Mouse (Mus musculus) heart, embryonic 12.5 days (tissue): ENCODE measurements around the gene Ccdc71l. TPM values are rescaled to one million over a fixed set of nuclear protein-coding genes. Genes with fewer than 3 reads are reported as not detected.

Experiments used
- ATAC-seq: fragments of 200-750 bp; cut with Nextera tagmentation; 2 replicates; pipeline ENCODE4 v1.8.0; 2017; ENCODE audit warnings: moderate TSS enrichment, moderate library complexity; ENCODE audit not compliant: insufficient number of reproducible peaks, low FRiP score
- H3K27ac ChIP-seq: fragments of 300-500 bp; sonication (generic); 2 replicates; pipeline ENCODE4 v1.5.1; 2016; ENCODE audit warnings: mild to moderate bottlenecking, moderate library complexity; ENCODE audit not compliant: poor library complexity, severe bottlenecking
- H3K27me3 ChIP-seq: fragments of 300-500 bp; sonication (generic); replicated peaks from 2 replicates; pipeline ENCODE4 v1.6.1; 2016; ENCODE audit warnings: mild to moderate bottlenecking, moderate library complexity
- H3K36me3 ChIP-seq: fragments of 300-500 bp; sonication (generic); 2 replicates; pipeline ENCODE4 v1.6.1; 2016; ENCODE audit warnings: mild to moderate bottlenecking, moderate library complexity
- H3K4me1 ChIP-seq: fragments of 300-500 bp; sonication (generic); replicated peaks from 2 replicates; pipeline ENCODE4 v1.6.1; 2016; ENCODE audit warnings: mild to moderate bottlenecking
- H3K4me2 ChIP-seq: fragments of 300-500 bp; sonication (generic); 2 replicates; pipeline ENCODE4 v1.6.1; 2016; ENCODE audit warnings: mild to moderate bottlenecking, moderate library complexity
- H3K4me3 ChIP-seq: fragments of 300-500 bp; sonication (generic); 2 replicates; pipeline ENCODE4 v1.5.1; 2016; ENCODE audit warnings: mild to moderate bottlenecking
- H3K9ac ChIP-seq: fragments of 300-500 bp; sonication (generic); 2 replicates; pipeline ENCODE4 v1.6.1; 2016; ENCODE audit warnings: mild to moderate bottlenecking, moderate library complexity
- H3K9me3 ChIP-seq: fragments of 300-500 bp; sonication (generic); replicated peaks from 2 replicates; pipeline ENCODE4 v1.6.1; 2016; ENCODE audit warnings: mild to moderate bottlenecking, moderate library complexity
- WGBS: fragments of 180-500 bp; shearing (Covaris S2); methylation state at CpG from one replicate; pipeline ENCODE4 v1.1.7; 2016; 5-methylcytosine and 5-hydroxymethylcytosine counted together
- polyA plus RNA-seq: library from polyadenylated mRNA; unstranded; fragments of >200 nt; fragmentation: Nextera tagmentation; extraction: Ambion mirVana; gene quantifications from 2 replicates; pipeline ENCODE4 v1.2.1, GENCODE M21; 2016

The Ccdc71l gene
- 5.3 and 5.4 TPM in 2 replicates for polyA plus RNA-seq

DNA sequence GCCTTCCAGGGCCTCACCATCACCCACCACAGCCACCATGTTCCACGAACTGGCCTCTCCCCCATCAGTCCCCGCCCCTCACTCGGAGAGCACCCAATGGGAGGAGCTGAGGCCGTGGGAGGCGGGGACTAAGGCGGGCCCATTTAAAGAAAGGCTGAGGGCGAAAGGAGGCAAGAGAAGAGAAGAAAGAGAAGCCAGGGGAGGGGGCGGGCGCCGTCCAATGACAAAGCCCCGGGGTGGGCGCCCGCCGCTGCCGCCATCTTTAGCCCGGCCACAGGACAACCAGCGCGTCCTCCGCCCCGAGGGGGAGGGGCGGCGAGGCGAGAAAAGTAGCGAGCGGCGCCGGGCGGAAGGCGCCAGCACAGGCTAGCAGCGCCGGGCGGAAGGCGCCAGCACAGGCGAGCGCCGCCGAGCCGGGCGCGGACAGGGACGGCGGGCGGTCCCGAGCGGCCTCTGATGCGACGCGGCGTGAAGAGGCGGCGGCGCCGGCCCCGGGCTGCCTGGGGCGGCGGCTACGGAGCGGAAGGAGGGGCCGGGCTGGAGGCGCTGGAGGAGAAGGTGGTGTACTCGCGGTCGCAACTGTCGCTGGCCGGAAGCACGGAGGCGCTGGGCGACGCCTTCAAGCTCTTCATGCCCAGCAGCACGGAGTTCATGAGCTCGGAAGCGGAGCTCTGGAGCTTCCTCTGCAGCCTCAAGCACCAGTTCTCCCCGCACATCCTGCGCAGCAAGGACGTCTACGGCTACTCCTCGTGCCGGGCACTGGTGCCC is at the start of gene Ccdc71l:
Gene Ccdc71l (plus strand): TSS at position 177 of the 768 bp plus-strand sequence.
- H3K9me3 ChIP-seq = no peaks in the 10 kb centered on the region
- H3K36me3 ChIP-seq = no peaks in the 10 kb centered on the region
- H3K4me3 ChIP-seq = peak within 1 kb of the TSS; percentile 81
- no peaks in the 10 kb centered on the region for H3K27me3 ChIP-seq
- H3K9ac ChIP-seq = peak within 1 kb of the TSS; percentile 88
- peaks cover 14% of the 10 kb centered on the region for H3K4me1 ChIP-seq
- H3K4me2 ChIP-seq = peak within 1 kb of the TSS; percentile 86
- ATAC-seq = peak; percentile 88
- H3K27ac ChIP-seq = peak within 1 kb of the TSS; percentile 93
- 0% methylated on average over 67 of the region's 78 CpGs for WGBS

DNA sequence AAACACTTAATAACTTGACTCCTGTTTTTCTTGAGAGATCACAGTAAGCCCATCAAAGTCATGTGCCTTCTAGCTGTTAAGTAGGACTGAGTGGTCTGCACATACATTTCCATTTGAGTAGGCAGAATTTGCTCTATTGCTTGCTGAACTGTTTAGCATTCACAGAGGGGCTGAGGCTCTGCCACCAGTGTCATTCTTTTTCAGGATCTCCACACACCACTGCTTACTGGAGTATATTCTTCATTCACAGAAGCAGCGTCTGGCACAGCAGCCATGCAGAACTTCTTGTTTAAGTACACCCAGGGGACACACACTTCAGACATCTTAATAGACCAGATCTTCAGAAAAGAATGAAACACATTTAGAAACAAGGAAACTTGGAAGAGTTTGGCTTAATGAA is 39.4 kb upstream of the Ccdc71l start:
- 59% methylated on average over 1 of the region's 1 CpGs for WGBS
- H3K27me3 ChIP-seq = no peaks in the 10 kb centered on the region
- no peak overlapping the region for H3K4me2 ChIP-seq
- no peaks in the 10 kb centered on the region for H3K9me3 ChIP-seq
- no peaks in the 10 kb centered on the region for H3K36me3 ChIP-seq
- H3K4me1 ChIP-seq = no peaks in the 10 kb centered on the region
- H3K27ac ChIP-seq = no peak overlapping the region
- H3K9ac ChIP-seq = no peak overlapping the region
- ATAC-seq = no peak
- no peak overlapping the region for H3K4me3 ChIP-seq

DNA sequence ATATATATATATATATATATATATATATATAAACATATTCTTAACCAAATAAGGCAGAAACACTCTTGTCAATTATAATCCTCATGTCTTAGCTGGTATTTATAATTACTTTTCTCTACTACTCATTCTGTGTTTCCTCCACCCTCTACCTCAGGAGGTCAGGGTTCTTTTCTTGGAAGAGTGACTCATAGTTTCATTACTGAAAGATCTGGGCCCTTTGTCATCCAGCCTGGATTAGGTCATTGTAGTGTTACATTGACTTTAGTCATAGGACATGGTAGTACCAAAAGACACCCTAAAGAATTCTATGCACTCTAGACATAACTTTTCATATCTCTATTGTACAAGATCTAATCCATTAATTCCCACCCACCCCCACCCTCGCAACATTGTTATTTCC is 35.0 kb upstream of the Ccdc71l start:
- WGBS = 75% methylated on average over 1 of the region's 1 CpGs
- H3K27me3 ChIP-seq = no peaks in the 10 kb centered on the region
- no peaks in the 10 kb centered on the region for H3K36me3 ChIP-seq

DNA sequence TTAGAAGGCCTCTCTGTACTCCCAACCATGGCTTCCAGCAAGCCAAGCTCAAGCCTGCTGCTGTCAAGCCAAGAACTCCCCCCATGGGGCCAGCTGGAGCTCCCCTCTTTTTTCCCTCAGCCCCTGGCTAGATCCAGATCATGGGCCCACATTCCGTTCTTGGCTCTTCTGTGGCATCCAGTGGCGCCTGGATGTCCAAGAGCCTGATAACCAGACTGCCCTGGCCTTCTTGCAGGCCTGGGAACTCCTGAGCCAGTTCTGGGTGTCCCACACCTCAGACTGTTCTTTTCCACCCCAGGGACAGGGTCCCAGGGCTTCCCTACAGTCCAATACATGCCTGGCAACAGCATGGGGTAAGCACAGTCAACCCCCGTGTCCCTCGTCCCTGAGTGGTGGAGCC is 32.4 kb upstream of the Ccdc71l start:
- no peak overlapping the region for H3K9ac ChIP-seq
- H3K4me1 ChIP-seq = no peaks in the 10 kb centered on the region
- H3K9me3 ChIP-seq = no peaks in the 10 kb centered on the region
- H3K27ac ChIP-seq = no peak overlapping the region
- WGBS = 72% methylated on average over 4 of the region's 4 CpGs
- no peak overlapping the region for H3K4me2 ChIP-seq
- H3K36me3 ChIP-seq = no peaks in the 10 kb centered on the region
- no peak for ATAC-seq
- no peak overlapping the region for H3K4me3 ChIP-seq
- no peaks in the 10 kb centered on the region for H3K27me3 ChIP-seq

More for the DNA sequence above, 35.0 kb upstream of the Ccdc71l start:
- Histone ChIP-seq H3K9ac (no peak overlapping the region), H3K4me3 (no peak overlapping the region), H3K4me2 (no peak overlapping the region), H3K9me3 (no peaks in the 10 kb centered on the region), H3K27ac (no peak overlapping the region), H3K4me1 (no peaks in the 10 kb centered on the region)
- no peak for ATAC-seq

DNA sequence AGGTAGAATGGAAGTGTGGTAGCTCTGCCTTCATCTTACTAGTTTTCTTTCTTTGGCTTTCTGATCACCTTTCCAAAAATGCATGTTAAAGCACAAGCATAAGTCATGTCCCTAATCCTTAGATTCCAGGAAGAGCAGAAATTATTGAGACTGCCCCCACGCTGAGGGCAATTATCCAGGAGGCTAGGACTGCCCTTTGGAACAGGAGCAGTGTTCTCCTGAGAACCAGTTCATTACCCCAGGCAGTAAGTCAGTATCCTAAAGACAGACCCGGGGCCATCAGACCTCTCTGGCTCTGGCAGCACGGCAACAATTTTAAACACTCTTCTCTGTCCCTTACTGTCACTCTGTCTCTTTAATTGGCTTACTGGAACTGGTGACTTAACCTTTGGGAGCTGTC is 30.0 kb upstream of the Ccdc71l start:
- Histone ChIP-seq H3K4me2 (no peak overlapping the region), H3K4me1 (no peaks in the 10 kb centered on the region), H3K4me3 (no peak overlapping the region), H3K27me3 (no peaks in the 10 kb centered on the region), H3K9me3 (no peaks in the 10 kb centered on the region), H3K27ac (no peak overlapping the region), H3K9ac (no peak overlapping the region), H3K36me3 (no peaks in the 10 kb centered on the region)
- WGBS = 68% methylated on average over 3 of the region's 3 CpGs
- no peak for ATAC-seq

DNA sequence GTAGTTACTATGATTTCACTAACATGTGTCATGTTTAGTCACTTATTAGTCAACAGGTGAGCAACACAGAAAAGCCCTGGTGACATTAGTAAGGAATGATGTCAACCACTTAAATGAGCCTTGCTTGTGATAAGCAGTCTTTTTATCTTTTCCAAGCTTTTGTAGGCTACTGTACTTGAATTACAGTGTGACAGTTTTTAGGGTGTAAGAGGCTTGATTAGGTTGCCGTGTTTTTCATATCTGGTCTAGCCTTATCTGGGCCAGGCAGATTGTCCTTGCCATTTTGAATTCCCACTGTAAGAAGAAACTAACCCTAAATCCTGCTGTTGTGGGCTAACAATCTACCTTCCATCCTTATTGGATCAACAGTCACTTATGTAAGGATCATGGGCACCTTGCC is 26.6 kb upstream of the Ccdc71l start:
- Histone ChIP-seq H3K4me3 (no peak overlapping the region), H3K27me3 (no peaks in the 10 kb centered on the region), H3K9ac (no peak overlapping the region), H3K9me3 (no peaks in the 10 kb centered on the region), H3K36me3 (no peaks in the 10 kb centered on the region), H3K27ac (no peak overlapping the region), H3K4me1 (no peaks in the 10 kb centered on the region), H3K4me2 (no peak overlapping the region)
- ATAC-seq = no peak
- WGBS = 35% methylated on average over 1 of the region's 1 CpGs

DNA sequence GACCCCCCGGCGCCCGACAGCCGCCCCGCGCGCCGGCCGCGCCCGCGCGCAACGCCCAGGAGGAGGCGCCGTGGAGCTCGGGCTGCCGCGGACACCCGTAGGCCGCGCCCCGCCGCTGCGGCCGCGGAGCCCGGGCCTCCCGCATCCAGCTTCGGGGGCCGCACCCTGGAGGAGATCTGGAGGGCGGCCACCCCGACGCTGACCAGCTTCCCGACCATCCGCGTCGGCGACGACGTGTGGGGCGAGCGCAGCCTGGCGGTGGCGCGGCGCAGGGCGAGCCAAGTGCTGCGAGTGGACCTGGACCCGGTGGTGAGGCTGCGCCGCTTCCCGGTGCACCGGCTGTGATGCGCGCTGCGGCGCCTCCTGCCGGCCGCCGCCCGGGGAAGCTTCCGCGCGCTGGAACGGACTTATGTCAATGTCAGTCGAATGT is 807 bp downstream of the Ccdc71l start:
- peaks cover 14% of the 10 kb centered on the region for H3K4me1 ChIP-seq
- H3K4me2 ChIP-seq = peak overlapping the region; percentile 86
- no peaks in the 10 kb centered on the region for H3K36me3 ChIP-seq
- under 1% methylated on average over 67 of the region's 67 CpGs for WGBS
- peak overlapping the region; percentile 81 for H3K4me3 ChIP-seq
- no peaks in the 10 kb centered on the region for H3K9me3 ChIP-seq
- peak; percentile 85 for ATAC-seq
- peak overlapping the region; percentile 93 for H3K27ac ChIP-seq
- H3K9ac ChIP-seq = peak overlapping the region; percentile 88
- H3K27me3 ChIP-seq = no peaks in the 10 kb centered on the region

DNA sequence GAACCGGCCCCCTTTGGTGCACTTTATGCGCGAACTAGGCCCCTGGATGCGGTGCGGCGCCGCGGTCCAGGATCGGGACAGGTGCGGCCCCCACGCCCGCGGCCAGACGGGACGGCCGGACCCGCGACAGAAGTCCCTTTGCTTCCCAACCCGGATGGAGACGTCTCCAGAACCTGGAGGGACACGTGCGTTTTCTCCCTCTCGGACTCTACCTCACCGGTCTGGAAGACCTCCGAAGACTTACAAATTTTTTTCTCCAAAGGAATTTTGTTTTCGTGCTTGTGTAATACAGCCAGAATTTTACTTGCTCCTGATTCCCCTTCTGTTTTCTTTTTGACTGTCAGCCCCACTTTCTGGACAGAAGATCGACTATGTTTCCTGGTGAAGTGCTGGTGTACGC is 1.2 kb downstream of the Ccdc71l start:
- no peak for ATAC-seq

DNA sequence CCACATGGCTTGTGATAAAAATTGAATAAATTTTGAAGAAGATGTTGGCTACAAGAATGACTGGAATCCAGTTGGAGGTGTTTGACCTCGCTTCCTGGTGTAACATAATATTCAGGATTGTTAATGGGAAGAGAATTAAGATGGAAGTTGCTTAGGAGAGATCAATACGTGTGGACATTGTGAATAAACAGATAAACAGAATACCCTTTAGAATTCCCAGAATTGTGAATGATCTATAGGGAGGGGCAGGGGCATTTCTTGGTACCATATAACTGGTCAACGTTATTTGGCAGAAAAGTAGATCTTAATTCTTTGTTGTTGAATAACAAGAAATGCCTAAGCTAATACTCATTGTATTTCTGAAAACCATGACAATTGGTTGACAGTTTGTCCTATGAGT is 2.0 kb downstream of the Ccdc71l start:
- Histone ChIP-seq H3K36me3 (no peaks in the 10 kb centered on the region), H3K4me3 (peak overlapping the region; percentile 38), H3K27ac (no peak overlapping the region), H3K9ac (no peak overlapping the region), H3K4me1 (peaks cover 14% of the 10 kb centered on the region), H3K9me3 (no peaks in the 10 kb centered on the region), H3K27me3 (no peaks in the 10 kb centered on the region), H3K4me2 (peak overlapping the region; percentile 64)
- no peak for ATAC-seq
- WGBS = 75% methylated on average over 3 of the region's 3 CpGs

More for the DNA sequence above, 1.2 kb downstream of the Ccdc71l start:
- Histone ChIP-seq H3K4me3 (peak overlapping the region; percentile 81), H3K9me3 (no peaks in the 10 kb centered on the region), H3K27me3 (no peaks in the 10 kb centered on the region), H3K36me3 (no peaks in the 10 kb centered on the region), H3K9ac (peak overlapping the region; percentile 88), H3K4me1 (peaks cover 14% of the 10 kb centered on the region), H3K27ac (peak overlapping the region; percentile 93), H3K4me2 (peak overlapping the region; percentile 86)
- 2% methylated on average over 28 of the region's 28 CpGs for WGBS

DNA sequence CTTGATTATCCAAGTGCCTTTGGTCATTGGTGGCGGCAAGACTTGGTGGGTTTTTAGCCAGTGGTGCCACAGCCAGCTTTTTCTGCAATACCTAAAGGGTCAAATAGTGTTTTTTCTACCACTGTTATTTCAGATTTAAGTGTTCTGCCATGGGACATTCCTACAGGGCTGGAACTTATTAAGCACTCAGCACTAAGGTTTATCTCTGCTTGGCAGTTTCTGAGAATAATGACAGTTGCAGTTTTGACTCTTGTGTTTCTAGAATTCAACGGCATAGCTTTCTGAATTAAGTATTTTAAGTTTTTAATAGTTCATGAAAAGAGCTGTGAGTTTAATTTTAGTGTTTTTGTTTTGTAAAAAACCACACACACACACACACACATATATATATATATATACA is 2.5 kb downstream of the Ccdc71l start:
- Histone ChIP-seq H3K4me3 (peak overlapping the region; percentile 38), H3K4me2 (peak overlapping the region; percentile 64), H3K36me3 (no peaks in the 10 kb centered on the region), H3K27me3 (no peaks in the 10 kb centered on the region), H3K9me3 (no peaks in the 10 kb centered on the region), H3K4me1 (peaks cover 14% of the 10 kb centered on the region), H3K27ac (no peak overlapping the region), H3K9ac (no peak overlapping the region)
- no peak for ATAC-seq
- WGBS = 75% methylated on average over 2 of the region's 2 CpGs

DNA sequence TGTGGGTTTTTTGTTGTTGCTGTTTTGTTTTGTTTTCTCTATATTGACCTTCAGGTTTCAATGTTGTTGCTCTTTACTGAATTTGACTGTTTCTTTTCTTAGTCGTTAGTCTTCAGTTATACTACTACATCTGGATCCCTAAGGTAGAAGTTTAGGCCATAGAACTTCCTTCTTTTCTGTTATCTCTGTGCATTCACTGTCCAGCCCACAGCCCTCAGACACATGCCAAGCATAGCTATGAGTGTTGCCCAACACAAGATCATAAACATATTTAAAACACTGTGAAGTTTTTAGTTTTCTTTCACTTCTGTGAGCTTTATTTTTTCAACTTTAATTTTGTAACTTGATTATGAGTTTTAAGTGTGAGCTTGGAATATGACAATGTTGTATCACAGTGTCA is 41.0 kb downstream of the Ccdc71l start:
- Histone ChIP-seq H3K36me3 (no peaks in the 10 kb centered on the region), H3K27ac (no peak overlapping the region), H3K4me2 (no peak overlapping the region), H3K4me3 (no peak overlapping the region), H3K9ac (no peak overlapping the region), H3K4me1 (no peaks in the 10 kb centered on the region), H3K9me3 (peaks cover 8% of the 10 kb centered on the region), H3K27me3 (no peaks in the 10 kb centered on the region)
- ATAC-seq = no peak
- WGBS = 84% methylated on average over 1 of the region's 1 CpGs

DNA sequence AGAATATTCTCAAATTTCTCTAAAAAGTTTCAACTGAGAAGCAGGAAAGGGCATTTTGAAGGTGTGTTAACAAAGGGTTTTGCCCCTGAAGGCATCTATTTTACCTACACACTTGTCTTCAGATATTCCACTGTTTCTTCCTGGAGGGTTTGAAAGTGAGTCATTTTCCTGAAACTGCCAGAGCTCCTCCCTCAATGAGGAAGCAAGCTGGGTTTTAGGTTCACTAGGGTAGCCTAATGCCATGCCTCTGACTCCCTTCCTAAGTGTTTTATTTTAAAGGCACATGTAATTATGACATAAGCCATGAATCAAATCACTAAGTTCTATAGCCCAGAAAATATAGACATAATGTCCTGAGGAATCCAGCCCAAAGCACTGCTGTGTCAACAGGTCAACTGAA is 49.3 kb downstream of the Ccdc71l start:
- H3K4me1 ChIP-seq = no peaks in the 10 kb centered on the region
- ATAC-seq = no peak
- no peak overlapping the region for H3K9ac ChIP-seq

More for the DNA sequence above, 49.3 kb downstream of the Ccdc71l start:
- Histone ChIP-seq H3K9me3 (peaks cover 8% of the 10 kb centered on the region), H3K4me3 (no peak overlapping the region), H3K27ac (no peak overlapping the region), H3K27me3 (no peaks in the 10 kb centered on the region), H3K36me3 (no peaks in the 10 kb centered on the region), H3K4me2 (no peak overlapping the region)
